Mouse (Mus musculus): ENCODE measurements around the gene Ubap2l. TPM values are rescaled to one million over a fixed set of nuclear protein-coding genes. Genes with fewer than 3 reads are reported as not detected.
A peak's percentile ranks its signal among the peaks of the same experiment; 100 is the strongest.

Ubap2l gene
- polyA plus RNA-seq, 1 experiment from 2014 or later = 195 TPM

GRCm38 (mm10) chr3:90084790-90085189 is 32.4 kb upstream of the Ubap2l start:
- peaks cover 45% of the 10 kb centered on the region for H3K4me1 ChIP-seq (ENCODE audit: control insufficient read depth, insufficient read depth, low read length)
- no peaks in the 10 kb centered on the region for H3K9me3 ChIP-seq (replicated peaks; ENCODE audit: control insufficient read depth, low read length)
- 0 out of 2 replicates have a peak overlapping the region, but pooled peaks have one; percentile 6 for H3K27ac ChIP-seq (ENCODE audit: low read depth, low read length)
- no peak for ATAC-seq (replicated peaks; ENCODE audit: insufficient number of reproducible peaks, low FRiP score, low TSS enrichment)
- H3K36me3 ChIP-seq (ENCODE audit: control insufficient read depth, insufficient read depth, low read length) = peaks cover 18% of the 10 kb centered on the region
- H3K4me2 ChIP-seq = peak overlapping the region; percentile 84
- no peak overlapping the region for H3K9ac ChIP-seq (ENCODE audit: low read depth, low read length)
- H3K27me3 ChIP-seq (ENCODE audit: control insufficient read depth, insufficient read depth, low read length) = no peaks in the 10 kb centered on the region
- no peak overlapping the region for H3K4me3 ChIP-seq (ENCODE audit: low read depth, low read length)
- WGBS (ENCODE audit: insufficient replicate concordance) = 72% methylated on average over 4 of the region's 4 CpGs

- ATAC-seq (replicated peaks; ENCODE audit: insufficient number of reproducible peaks, low FRiP score, low TSS enrichment) = no peak
- Histone ChIP-seq H3K27ac (ENCODE audit: low read depth, low read length) (peak overlapping the region; percentile 62; the same call in 1 of the 2 replicates), H3K4me1 (ENCODE audit: control insufficient read depth, insufficient read depth, low read length) (peaks cover 48% of the 10 kb centered on the region), H3K27me3 (ENCODE audit: control insufficient read depth, insufficient read depth, low read length) (no peaks in the 10 kb centered on the region), H3K36me3 (ENCODE audit: control insufficient read depth, insufficient read depth, low read length) (peaks cover 16% of the 10 kb centered on the region), H3K4me2 (peak overlapping the region; percentile 84), H3K9ac (ENCODE audit: low read depth, low read length) (peak overlapping the region; percentile 18; the same call in 1 of the 2 replicates), H3K4me3 (ENCODE audit: low read depth, low read length) (no peak overlapping the region; the same call in 1 of the 2 replicates), H3K9me3 (replicated peaks; ENCODE audit: control insufficient read depth, low read length) (no peaks in the 10 kb centered on the region)
- WGBS (ENCODE audit: insufficient replicate concordance) = 52% methylated on average over 3 of the region's 3 CpGs
Observed at GRCm38 (mm10) chr3:90083698-90084324, 31.4 kb upstream of the Ubap2l start.

- H3K4me2 ChIP-seq = peak overlapping the region; percentile 84
- ATAC-seq (replicated peaks; ENCODE audit: insufficient number of reproducible peaks, low FRiP score, low TSS enrichment) = no peak
- peak overlapping the region; percentile 62 for H3K27ac ChIP-seq (ENCODE audit: low read depth, low read length)
- WGBS (ENCODE audit: insufficient replicate concordance) = 42% methylated on average over 5 of the region's 5 CpGs
- H3K27me3 ChIP-seq (ENCODE audit: control insufficient read depth, insufficient read depth, low read length) = no peaks in the 10 kb centered on the region
- peaks cover 51% of the 10 kb centered on the region for H3K4me1 ChIP-seq (ENCODE audit: control insufficient read depth, insufficient read depth, low read length)
- peaks cover 10% of the 10 kb centered on the region for H3K36me3 ChIP-seq (ENCODE audit: control insufficient read depth, insufficient read depth, low read length)
- no peaks in the 10 kb centered on the region for H3K9me3 ChIP-seq (replicated peaks; ENCODE audit: control insufficient read depth, low read length)
- H3K4me3 ChIP-seq (ENCODE audit: low read depth, low read length) = peak overlapping the region; percentile 8; the same call in 1 of the 2 replicates
- H3K9ac ChIP-seq (ENCODE audit: low read depth, low read length) = peak overlapping the region; percentile 46; the same call in 1 of the 2 replicates
Observed at GRCm38 (mm10) chr3:90083034-90083433, 30.6 kb upstream of the Ubap2l start.

GRCm38 (mm10) chr3:90081365-90082240 is 29.2 kb upstream of the Ubap2l start:
- Histone ChIP-seq H3K36me3 (ENCODE audit: control insufficient read depth, insufficient read depth, low read length) (no peaks in the 10 kb centered on the region), H3K27ac (ENCODE audit: low read depth, low read length) (peak overlapping the region; percentile 31; the same call in 1 of the 2 replicates), H3K4me2 (peak overlapping the region; percentile 84), H3K4me3 (ENCODE audit: low read depth, low read length) (peak overlapping the region; percentile 63), H3K27me3 (ENCODE audit: control insufficient read depth, insufficient read depth, low read length) (no peaks in the 10 kb centered on the region), H3K4me1 (ENCODE audit: control insufficient read depth, insufficient read depth, low read length) (peaks cover 55% of the 10 kb centered on the region), H3K9ac (ENCODE audit: low read depth, low read length) (peak overlapping the region; percentile 60), H3K9me3 (replicated peaks; ENCODE audit: control insufficient read depth, low read length) (no peaks in the 10 kb centered on the region)
- no peak for ATAC-seq (replicated peaks; ENCODE audit: insufficient number of reproducible peaks, low FRiP score, low TSS enrichment)
- 72% methylated on average over 5 of the region's 5 CpGs for WGBS (ENCODE audit: insufficient replicate concordance)

GRCm38 (mm10) chr3:90080498-90080863 is 28.1 kb upstream of the Ubap2l start:
- Histone ChIP-seq H3K27me3 (ENCODE audit: control insufficient read depth, insufficient read depth, low read length) (no peaks in the 10 kb centered on the region), H3K36me3 (ENCODE audit: control insufficient read depth, insufficient read depth, low read length) (no peaks in the 10 kb centered on the region), H3K27ac (ENCODE audit: low read depth, low read length) (peak overlapping the region; percentile 94), H3K4me1 (ENCODE audit: control insufficient read depth, insufficient read depth, low read length) (peaks cover 54% of the 10 kb centered on the region), H3K9ac (ENCODE audit: low read depth, low read length) (peak overlapping the region; percentile 83), H3K9me3 (replicated peaks; ENCODE audit: control insufficient read depth, low read length) (no peaks in the 10 kb centered on the region), H3K4me2 (peak overlapping the region; percentile 84), H3K4me3 (ENCODE audit: low read depth, low read length) (peak overlapping the region; percentile 63)
- ATAC-seq (replicated peaks; ENCODE audit: insufficient number of reproducible peaks, low FRiP score, low TSS enrichment) = no peak
- WGBS (ENCODE audit: insufficient replicate concordance) = 0% methylated on average over 6 of the region's 6 CpGs

- peak; percentile 58 for ATAC-seq (replicated peaks; ENCODE audit: insufficient number of reproducible peaks, low FRiP score, low TSS enrichment)
- peak overlapping the region; percentile 94 for H3K27ac ChIP-seq (ENCODE audit: low read depth, low read length)
Observed at GRCm38 (mm10) chr3:90079763-90080497, 27.5 kb upstream of the Ubap2l start.

GRCm38 (mm10) chr3:90079133-90079762 is 26.8 kb upstream of the Ubap2l start:
- Histone ChIP-seq H3K9me3 (replicated peaks; ENCODE audit: control insufficient read depth, low read length) (no peaks in the 10 kb centered on the region), H3K4me1 (ENCODE audit: control insufficient read depth, insufficient read depth, low read length) (peaks cover 41% of the 10 kb centered on the region), H3K4me3 (ENCODE audit: low read depth, low read length) (peak overlapping the region; percentile 63), H3K36me3 (ENCODE audit: control insufficient read depth, insufficient read depth, low read length) (no peaks in the 10 kb centered on the region), H3K27me3 (ENCODE audit: control insufficient read depth, insufficient read depth, low read length) (no peaks in the 10 kb centered on the region), H3K27ac (ENCODE audit: low read depth, low read length) (peak overlapping the region; percentile 94), H3K9ac (ENCODE audit: low read depth, low read length) (peak overlapping the region; percentile 83), H3K4me2 (peak overlapping the region; percentile 84)
- WGBS (ENCODE audit: insufficient replicate concordance) = under 1% methylated on average over 33 of the region's 33 CpGs
- peak; percentile 95 for ATAC-seq (replicated peaks; ENCODE audit: insufficient number of reproducible peaks, low FRiP score, low TSS enrichment)

More at GRCm38 (mm10) chr3:90079763-90080497, 27.5 kb upstream of the Ubap2l start:
- H3K4me1 ChIP-seq (ENCODE audit: control insufficient read depth, insufficient read depth, low read length) = peaks cover 48% of the 10 kb centered on the region
- H3K9ac ChIP-seq (ENCODE audit: low read depth, low read length) = peak overlapping the region; percentile 83
- no peaks in the 10 kb centered on the region for H3K36me3 ChIP-seq (ENCODE audit: control insufficient read depth, insufficient read depth, low read length)
- no peaks in the 10 kb centered on the region for H3K27me3 ChIP-seq (ENCODE audit: control insufficient read depth, insufficient read depth, low read length)
- peak overlapping the region; percentile 84 for H3K4me2 ChIP-seq
- H3K9me3 ChIP-seq (replicated peaks; ENCODE audit: control insufficient read depth, low read length) = no peaks in the 10 kb centered on the region
- H3K4me3 ChIP-seq (ENCODE audit: low read depth, low read length) = peak overlapping the region; percentile 63
- WGBS (ENCODE audit: insufficient replicate concordance) = under 1% methylated on average over 53 of the region's 53 CpGs

GRCm38 (mm10) chr3:90078224-90078623 is 25.8 kb upstream of the Ubap2l start:
- Histone ChIP-seq H3K9ac (ENCODE audit: low read depth, low read length) (no peak overlapping the region), H3K27ac (ENCODE audit: low read depth, low read length) (no peak overlapping the region), H3K4me2 (no peak overlapping the region), H3K36me3 (ENCODE audit: control insufficient read depth, insufficient read depth, low read length) (no peaks in the 10 kb centered on the region), H3K4me3 (ENCODE audit: low read depth, low read length) (no peak overlapping the region), H3K4me1 (ENCODE audit: control insufficient read depth, insufficient read depth, low read length) (peaks cover 31% of the 10 kb centered on the region), H3K27me3 (ENCODE audit: control insufficient read depth, insufficient read depth, low read length) (no peaks in the 10 kb centered on the region), H3K9me3 (replicated peaks; ENCODE audit: control insufficient read depth, low read length) (no peaks in the 10 kb centered on the region)
- WGBS (ENCODE audit: insufficient replicate concordance) = 48% methylated on average over 5 of the region's 5 CpGs
- ATAC-seq (replicated peaks; ENCODE audit: insufficient number of reproducible peaks, low FRiP score, low TSS enrichment) = no peak

Measured in heart, embryonic 11.5 days (tissue).